Mouse (Mus musculus): ENCODE data around the gene Gar1. TPM values are rescaled to one million over a fixed set of nuclear protein-coding genes. Genes with fewer than 3 reads are reported as not detected.

Gene Gar1
- polyA plus RNA-seq, 1 experiment from 2014 or later = 90.1 TPM

- Histone ChIP-seq H3K27ac (no peak overlapping the region), H3K4me1 (no peaks in the 10 kb centered on the region), H3K36me3 (no peaks in the 10 kb centered on the region), H3K27me3 (no peaks in the 10 kb centered on the region), H3K4me3 (no peak overlapping the region), H3K4me2 (no peak overlapping the region), H3K9ac (no peak overlapping the region), H3K9me3 (no peaks in the 10 kb centered on the region)
- 67% methylated on average over 2 of the region's 2 CpGs for WGBS
- ATAC-seq (ENCODE audit: insufficient number of reproducible peaks, insufficient read depth, low FRiP score, low TSS enrichment, low read depth) = no peak
Observed at GRCm38 (mm10) chr3:129799011-129799410, 32.2 kb downstream of the Gar1 start.

DNA sequence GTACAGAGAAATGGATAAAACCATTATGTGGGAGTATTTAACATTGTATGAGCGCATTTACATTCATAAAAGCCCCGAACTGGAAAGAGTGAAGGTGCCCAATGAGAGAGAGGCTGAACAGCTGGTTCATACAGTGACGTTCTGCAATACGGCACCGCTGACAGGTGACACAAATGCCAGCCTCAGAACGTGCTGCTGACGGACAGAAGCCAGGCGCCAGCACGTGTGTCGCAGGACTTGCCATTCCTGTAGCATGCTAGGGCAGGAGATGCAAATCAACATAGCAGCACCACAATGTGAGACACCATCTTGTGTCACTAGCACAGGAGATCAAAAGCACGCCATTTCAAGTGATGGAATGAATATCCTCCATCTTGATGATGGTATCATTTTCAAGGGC is 32.6 kb downstream of the Gar1 start:
- Histone ChIP-seq H3K36me3 (no peaks in the 10 kb centered on the region), H3K4me3 (no peak overlapping the region), H3K4me2 (no peak overlapping the region), H3K27ac (no peak overlapping the region), H3K4me1 (no peaks in the 10 kb centered on the region), H3K9me3 (no peaks in the 10 kb centered on the region), H3K27me3 (no peaks in the 10 kb centered on the region), H3K9ac (no peak overlapping the region)
- ATAC-seq (ENCODE audit: insufficient number of reproducible peaks, insufficient read depth, low FRiP score, low TSS enrichment, low read depth) = no peak
- WGBS = 75% methylated on average over 11 of the region's 11 CpGs

- WGBS = 78% methylated on average over 5 of the region's 5 CpGs
- H3K27ac ChIP-seq = no peak overlapping the region
- H3K9ac ChIP-seq = no peak overlapping the region
- ATAC-seq (ENCODE audit: insufficient number of reproducible peaks, insufficient read depth, low FRiP score, low TSS enrichment, low read depth) = no peak
- H3K36me3 ChIP-seq = no peaks in the 10 kb centered on the region
- H3K27me3 ChIP-seq = no peaks in the 10 kb centered on the region
- no peak overlapping the region for H3K4me3 ChIP-seq
- no peaks in the 10 kb centered on the region for H3K9me3 ChIP-seq
- no peak overlapping the region for H3K4me2 ChIP-seq
- H3K4me1 ChIP-seq = no peaks in the 10 kb centered on the region
Observed at GRCm38 (mm10) chr3:129797341-129797740, 33.9 kb downstream of the Gar1 start.

GRCm38 (mm10) chr3:129793801-129794200 is 37.4 kb downstream of the Gar1 start:
- Histone ChIP-seq H3K36me3 (no peaks in the 10 kb centered on the region), H3K9ac (no peak overlapping the region), H3K4me1 (no peaks in the 10 kb centered on the region), H3K27me3 (no peaks in the 10 kb centered on the region), H3K4me3 (no peak overlapping the region), H3K4me2 (no peak overlapping the region), H3K9me3 (no peaks in the 10 kb centered on the region), H3K27ac (no peak overlapping the region)
- ATAC-seq (ENCODE audit: insufficient number of reproducible peaks, insufficient read depth, low FRiP score, low TSS enrichment, low read depth) = no peak
- WGBS = 85% methylated on average over 5 of the region's 5 CpGs

GRCm38 (mm10) chr3:129782746-129783145 is 48.5 kb downstream of the Gar1 start:
- no peak overlapping the region for H3K4me3 ChIP-seq
- WGBS = 88% methylated on average over 3 of the region's 3 CpGs

GRCm38 (mm10) chr3:129781435-129781834 is 49.8 kb downstream of the Gar1 start:
- Histone ChIP-seq H3K4me3 (no peak overlapping the region), H3K9me3 (no peaks in the 10 kb centered on the region), H3K27ac (no peak overlapping the region), H3K36me3 (no peaks in the 10 kb centered on the region), H3K9ac (no peak overlapping the region), H3K4me1 (0 out of 2 replicates have a peak, but pooled peaks cover 4% of the 10 kb centered on the region), H3K4me2 (no peak overlapping the region), H3K27me3 (no peaks in the 10 kb centered on the region)
- WGBS = 44% methylated on average over 10 of the region's 10 CpGs
- no peak for ATAC-seq (ENCODE audit: insufficient number of reproducible peaks, insufficient read depth, low FRiP score, low TSS enrichment, low read depth)

More at GRCm38 (mm10) chr3:129782746-129783145, 48.5 kb downstream of the Gar1 start:
- Histone ChIP-seq H3K36me3 (no peaks in the 10 kb centered on the region), H3K27ac (no peak overlapping the region), H3K9me3 (no peaks in the 10 kb centered on the region), H3K9ac (no peak overlapping the region), H3K4me1 (0 out of 2 replicates have a peak, but pooled peaks cover 4% of the 10 kb centered on the region), H3K4me2 (no peak overlapping the region), H3K27me3 (no peaks in the 10 kb centered on the region)
- ATAC-seq (ENCODE audit: insufficient number of reproducible peaks, insufficient read depth, low FRiP score, low TSS enrichment, low read depth) = no peak

Other genes starting within 250 kb of the Gar1 start
- 1.3 and 1.6 TPM in 2 replicates for gene Egf, start 76.1 kb downstream of the Gar1 start, polyA plus RNA-seq (2015; fragmentation: Nextera tagmentation; extraction: Ambion mirVana)
- gene Lrit3, start 27.4 kb downstream of the Gar1 start, polyA plus RNA-seq (2015; fragmentation: Nextera tagmentation; extraction: Ambion mirVana) = not detected in 2 replicates
- gene Rrh, start 8.8 kb downstream of the Gar1 start, polyA plus RNA-seq (2015; fragmentation: Nextera tagmentation; extraction: Ambion mirVana) = 0.23 and 0.38 TPM in 2 replicates
- gene Cfi, start 4.5 kb upstream of the Gar1 start, polyA plus RNA-seq (2015; fragmentation: Nextera tagmentation; extraction: Ambion mirVana) = 0.11 and 3.2 TPM in 2 replicates
- gene Pla2g12a, start 47.2 kb upstream of the Gar1 start, polyA plus RNA-seq (2015; fragmentation: Nextera tagmentation; extraction: Ambion mirVana) = 25.4 and 32.5 TPM in 2 replicates
- gene Casp6, start 70.0 kb upstream of the Gar1 start, polyA plus RNA-seq (2015; fragmentation: Nextera tagmentation; extraction: Ambion mirVana) = 91.9 and 97.7 TPM in 2 replicates
- 4.2 and 4.7 TPM in 2 replicates for gene Mcub, start 138.8 kb upstream of the Gar1 start, polyA plus RNA-seq (2015; fragmentation: Nextera tagmentation; extraction: Ambion mirVana)
- gene Sec24b, start 230.2 kb upstream of the Gar1 start, polyA plus RNA-seq (2015; fragmentation: Nextera tagmentation; extraction: Ambion mirVana) = 32.8 and 33.6 TPM in 2 replicates

All from embryonic facial prominence, embryonic 13.5 days (tissue).